Mouse (Mus musculus) myocyte (in vitro differentiated cells): ENCODE data around the gene Lap3. TPM values are rescaled to one million over a fixed set of nuclear protein-coding genes. Genes with fewer than 3 reads are reported as not detected.

Experiments used
- H3K27me3 ChIP-seq: one replicate; pipeline ENCODE4 v1.6.1; 2011; ENCODE audit not compliant: control insufficient read depth, insufficient read depth, insufficient read length
- H3K36me3 ChIP-seq: one replicate; pipeline ENCODE4 v1.6.1; 2011; ENCODE audit not compliant: control insufficient read depth, insufficient read depth
- H3K4me2 ChIP-seq: one replicate; pipeline ENCODE4 v1.6.1; 2011; ENCODE audit warnings: low read depth, control low read depth
- H3K4me3 ChIP-seq: one replicate; pipeline ENCODE4 v1.5.1; 2011; ENCODE audit warnings: mild to moderate bottlenecking, control low read depth, moderate library complexity
- H3K79me2 ChIP-seq: one replicate; pipeline ENCODE4 v1.6.1; 2011; ENCODE audit not compliant: control insufficient read depth, insufficient read depth
- H3ac ChIP-seq: one replicate; pipeline ENCODE4 v1.6.1; 2011; ENCODE audit not compliant: control insufficient read depth, insufficient read length
- CEBPB ChIP-seq: IDR thresholded peaks from 2 replicates; pipeline ENCODE4 v1.6.1; 2011; ENCODE audit warnings: mild to moderate bottlenecking, moderate library complexity; ENCODE audit not compliant: poor library complexity, insufficient read depth, severe bottlenecking
- E2F4 ChIP-seq: IDR thresholded peaks from one replicate; pipeline ENCODE4 v1.6.1; 2011; ENCODE audit warnings: mild to moderate bottlenecking, control low read depth, moderate library complexity; ENCODE audit not compliant: insufficient read depth
- MAX ChIP-seq: IDR thresholded peaks from one replicate; pipeline ENCODE4 v1.6.1; 2011; ENCODE audit warnings: low read depth, mild to moderate bottlenecking, control low read depth
- MYOD1 ChIP-seq, 3 experiments: IDR thresholded peaks; one replicate each; pipeline ENCODE4 v1.6.1; 2011; ENCODE audit warnings: control low read depth in 2 of 3, low read depth in 2 of 3, mild to moderate bottlenecking in 2 of 3, moderate library complexity in 1 of 3; ENCODE audit not compliant: insufficient read length in 2 of 3, control insufficient read depth in 1 of 3
- MYOG ChIP-seq, 3 experiments: IDR thresholded peaks; one replicate each; pipeline ENCODE4 v1.6.1; 2011; ENCODE audit warnings: control low read depth in 2 of 3, low read depth in 2 of 3, mild to moderate bottlenecking in 2 of 3; ENCODE audit not compliant: insufficient read length in 2 of 3, control insufficient read depth in 1 of 3, insufficient read depth in 1 of 3
- POLR2A ChIP-seq: IDR thresholded peaks from one replicate; pipeline ENCODE4 v1.6.1; 2011; ENCODE audit warnings: low read depth, mild to moderate bottlenecking, control low read depth, moderate library complexity; ENCODE audit not compliant: insufficient read length
- POLR2AphosphoS2 ChIP-seq: IDR thresholded peaks from one replicate; pipeline ENCODE4 v1.6.1; 2011; ENCODE audit warnings: low read depth, control low read depth; ENCODE audit not compliant: insufficient read length
- REST ChIP-seq: IDR thresholded peaks from one replicate; pipeline ENCODE4 v1.6.1; 2011; ENCODE audit warnings: mild to moderate bottlenecking, control low read depth, moderate library complexity; ENCODE audit not compliant: insufficient read depth, insufficient read length
- SRF ChIP-seq: IDR thresholded peaks from one replicate; pipeline ENCODE4 v1.6.1; 2011; ENCODE audit warnings: low read depth; ENCODE audit not compliant: control insufficient read depth, insufficient read length
- TCF12 ChIP-seq: IDR thresholded peaks from one replicate; pipeline ENCODE4 v1.6.1; 2011; ENCODE audit warnings: mild to moderate bottlenecking, control low read depth; ENCODE audit not compliant: poor library complexity, insufficient read depth, severe bottlenecking
- TCF3 ChIP-seq: IDR thresholded peaks from one replicate; pipeline ENCODE4 v1.6.1; 2011; ENCODE audit warnings: low read depth, control low read depth; ENCODE audit not compliant: insufficient read length
- USF1 ChIP-seq: IDR thresholded peaks from one replicate; pipeline ENCODE4 v1.6.1; 2011; ENCODE audit warnings: low read depth, mild to moderate bottlenecking, control low read depth, moderate library complexity
- polyA plus RNA-seq: library from polyadenylated mRNA; unstranded; fragments of >200 nt; fragmentation: generic; extraction: Trizol; gene quantifications from one replicate; pipeline ENCODE4 v1.2.1, GENCODE M21; 2012; ENCODE audit warnings: missing spikeins

Lap3 gene
- polyA plus RNA-seq, 1 experiment, result 70.5 TPM

DNA sequence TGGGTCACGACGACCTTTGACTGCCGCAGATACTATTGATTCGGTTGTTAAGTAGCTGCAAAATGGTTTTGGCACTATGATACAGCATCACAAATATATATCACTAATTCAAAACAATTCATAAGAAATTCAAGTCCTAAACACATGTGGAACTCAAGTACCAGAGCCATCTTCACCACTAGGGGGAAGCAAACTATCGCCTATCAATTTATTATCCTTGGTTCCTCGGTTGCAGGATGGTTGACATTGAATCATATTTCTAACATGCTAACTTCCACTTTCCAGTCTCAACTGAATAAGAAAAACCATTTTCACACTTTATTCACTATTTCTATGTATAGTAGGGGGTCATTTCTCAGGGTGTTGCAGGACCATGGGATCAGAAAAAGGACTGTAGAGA, 19.0 kb upstream of the Lap3 start:
- Histone ChIP-seq H3ac (no peak overlapping the region), H3K4me3 (no peak overlapping the region), H3K36me3 (no peaks in the 10 kb centered on the region), H3K27me3 (no peaks in the 10 kb centered on the region), H3K4me2 (peak overlapping the region; percentile 77), H3K79me2 (no peaks in the 10 kb centered on the region)
- TF ChIP-seq POLR2A (no peak), MYOG (IDR thresholded peaks at IDR 0.05; ENCODE audit: control insufficient read depth in 1 of 3, insufficient read depth in 1 of 3, insufficient read length in 2 of 3, low read depth in 2 of 3) (no peak), POLR2AphosphoS2 (no peak), MAX (no peak), MYOD1 (IDR thresholded peaks at IDR 0.05; ENCODE audit: control insufficient read depth in 1 of 3, insufficient read length in 2 of 3, low read depth in 2 of 3) (no peak), CEBPB (no peak), E2F4 (no peak), USF1 (no peak), REST (no peak), TCF3 (no peak), TCF12 (no peak), SRF (no peak)

GRCm38 (mm10) chr5:45474758-45475157, 18.4 kb upstream of the Lap3 start:
- no peak overlapping the region for H3ac ChIP-seq
- no peak overlapping the region for H3K4me3 ChIP-seq
- no peak for TF ChIP-seq POLR2AphosphoS2
- TF ChIP-seq TCF12, result no peak
- TF ChIP-seq MAX, result no peak
- no peak for TF ChIP-seq E2F4
- no peak for TF ChIP-seq REST
- no peak for TF ChIP-seq SRF
- TF ChIP-seq MYOD1 (IDR thresholded peaks at IDR 0.05; ENCODE audit: control insufficient read depth in 1 of 3, insufficient read length in 2 of 3, low read depth in 2 of 3), result no peak
- no peak for TF ChIP-seq MYOG (IDR thresholded peaks at IDR 0.05; ENCODE audit: control insufficient read depth in 1 of 3, insufficient read depth in 1 of 3, insufficient read length in 2 of 3, low read depth in 2 of 3)
- no peak for TF ChIP-seq POLR2A
- TF ChIP-seq CEBPB, result no peak
- TF ChIP-seq USF1, result no peak
- TF ChIP-seq TCF3, result no peak
- no peak overlapping the region for H3K4me2 ChIP-seq
- no peaks in the 10 kb centered on the region for H3K79me2 ChIP-seq
- H3K36me3 ChIP-seq, result no peaks in the 10 kb centered on the region
- no peaks in the 10 kb centered on the region for H3K27me3 ChIP-seq

GRCm38 (mm10) chr5:45475771-45476170, 17.4 kb upstream of the Lap3 start:
- no peak for TF ChIP-seq MYOG (IDR thresholded peaks at IDR 0.05; ENCODE audit: control insufficient read depth in 1 of 3, insufficient read depth in 1 of 3, insufficient read length in 2 of 3, low read depth in 2 of 3)
- TF ChIP-seq SRF, result no peak
- TF ChIP-seq MYOD1 (IDR thresholded peaks at IDR 0.05; ENCODE audit: control insufficient read depth in 1 of 3, insufficient read length in 2 of 3, low read depth in 2 of 3), result no peak
- no peak for TF ChIP-seq MAX
- TF ChIP-seq E2F4, result no peak
- TF ChIP-seq REST, result no peak
- TF ChIP-seq CEBPB, result no peak
- TF ChIP-seq TCF12, result no peak
- TF ChIP-seq POLR2AphosphoS2, result no peak
- TF ChIP-seq USF1, result no peak
- TF ChIP-seq POLR2A, result no peak
- no peak for TF ChIP-seq TCF3
- H3K4me3 ChIP-seq, result no peak overlapping the region

GRCm38 (mm10) chr5:45476288-45476687, 16.9 kb upstream of the Lap3 start:
- Histone ChIP-seq H3K4me3 (no peak overlapping the region), H3K27me3 (no peaks in the 10 kb centered on the region), H3K4me2 (peak overlapping the region; percentile 3), H3K36me3 (no peaks in the 10 kb centered on the region), H3ac (no peak overlapping the region), H3K79me2 (no peaks in the 10 kb centered on the region)
- TF ChIP-seq MYOD1 (IDR thresholded peaks at IDR 0.05; ENCODE audit: control insufficient read depth in 1 of 3, insufficient read length in 2 of 3, low read depth in 2 of 3) (no peak), POLR2A (no peak), E2F4 (no peak), MYOG (IDR thresholded peaks at IDR 0.05; ENCODE audit: control insufficient read depth in 1 of 3, insufficient read depth in 1 of 3, insufficient read length in 2 of 3, low read depth in 2 of 3) (no peak), TCF12 (no peak), USF1 (no peak), SRF (no peak)

More at GRCm38 (mm10) chr5:45475771-45476170, 17.4 kb upstream of the Lap3 start:
- no peaks in the 10 kb centered on the region for H3K27me3 ChIP-seq
- H3K4me2 ChIP-seq, result no peak overlapping the region
- H3K79me2 ChIP-seq, result no peaks in the 10 kb centered on the region
- no peak overlapping the region for H3ac ChIP-seq
- no peaks in the 10 kb centered on the region for H3K36me3 ChIP-seq

DNA sequence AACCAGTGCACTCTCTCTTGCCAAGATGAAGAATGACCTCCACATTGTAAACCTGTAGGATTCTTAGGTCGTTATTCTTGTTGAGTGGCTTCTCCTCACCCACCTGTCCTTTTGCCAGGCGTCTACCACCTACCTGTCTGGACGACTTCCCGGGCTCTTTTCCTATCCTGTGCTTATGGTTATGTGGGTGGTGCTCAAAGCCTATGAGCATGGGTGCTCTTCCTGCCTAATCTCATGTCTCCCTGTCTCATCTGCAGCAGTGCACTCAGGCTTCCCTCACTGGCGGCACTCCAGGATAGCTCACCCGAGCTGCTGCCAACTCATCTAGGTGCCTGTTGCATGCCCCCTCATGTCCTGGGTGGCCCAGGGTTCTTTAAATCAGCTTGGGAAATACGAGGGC, 15.6 kb upstream of the Lap3 start:
- H3K36me3 ChIP-seq, result no peaks in the 10 kb centered on the region
- H3K4me2 ChIP-seq, result no peak overlapping the region
- no peaks in the 10 kb centered on the region for H3K27me3 ChIP-seq
- no peak overlapping the region for H3K4me3 ChIP-seq
- no peak overlapping the region for H3ac ChIP-seq
- TF ChIP-seq SRF, result no peak
- TF ChIP-seq MAX, result no peak
- TF ChIP-seq TCF3, result no peak
- TF ChIP-seq CEBPB, result no peak
- no peak for TF ChIP-seq POLR2AphosphoS2
- TF ChIP-seq POLR2A, result no peak
- TF ChIP-seq TCF12, result no peak
- TF ChIP-seq USF1, result no peak
- no peak for TF ChIP-seq MYOG (IDR thresholded peaks at IDR 0.05; ENCODE audit: control insufficient read depth in 1 of 3, insufficient read depth in 1 of 3, insufficient read length in 2 of 3, low read depth in 2 of 3)
- no peak for TF ChIP-seq REST
- TF ChIP-seq MYOD1 (IDR thresholded peaks at IDR 0.05; ENCODE audit: control insufficient read depth in 1 of 3, insufficient read length in 2 of 3, low read depth in 2 of 3), result no peak
- no peak for TF ChIP-seq E2F4
- no peaks in the 10 kb centered on the region for H3K79me2 ChIP-seq
